15 mouse cellular contexts compared by ENCODE assay signal in genomic region chr11:79673717-79674116, GRCm38 (mm10).
DNase-seq lines count a peak whose midpoint lies in the region; ATAC-seq lines count a peak whose summit lies in the region.
"Had no signal": no experiment of that assay in that cellular context is flagged by ENCODE, and none has a peak within 500 bp of the region (broad histone marks: within the 10 kb centered on the region; RNA-seq: fewer than 3 reads in every experiment).

No protein-coding gene starts in this region.

- H3K27ac ChIP-seq in limb, embryonic 15.5 days, result peak overlapping the region; percentile 7; the same call in 1 of the 2 replicates
- no peak overlapping the region; the same call in 1 of the 2 replicates for H3K27ac ChIP-seq in limb, embryonic 10.5 days
- H3K27ac ChIP-seq: hindbrain, postnatal 0 days; lung, embryonic 15.5 days; neural tube, embryonic 15.5 days had no signal

- 73% methylated on average over 8 of the region's 8 CpGs for WGBS in limb, embryonic 15.5 days
- 73% methylated on average over 8 of the region's 8 CpGs for WGBS in limb, embryonic 10.5 days

- H3K4me1 ChIP-seq in limb, embryonic 15.5 days, result peaks cover 70% of the 10 kb centered on the region
- H3K4me1 ChIP-seq in limb, embryonic 10.5 days, result peaks cover 43% of the 10 kb centered on the region

- H3K36me3 ChIP-seq in limb, embryonic 15.5 days, result no peaks in the 10 kb centered on the region
- no peaks in the 10 kb centered on the region for H3K36me3 ChIP-seq in limb, embryonic 10.5 days
- H3K36me3 ChIP-seq: lung, embryonic 15.5 days; neural tube, embryonic 15.5 days had no signal

- no peaks in the 10 kb centered on the region for H3K9me3 ChIP-seq in limb, embryonic 15.5 days
- H3K9me3 ChIP-seq in limb, embryonic 10.5 days (replicated peaks), result no peaks in the 10 kb centered on the region
- H3K9me3 ChIP-seq: lung, embryonic 15.5 days; megakaryocyte, embryonic 14.5 days; neural tube, embryonic 15.5 days had no signal

- no peak overlapping the region for H3K4me2 ChIP-seq in limb, embryonic 15.5 days
- H3K4me2 ChIP-seq: lung, embryonic 15.5 days; neural tube, embryonic 15.5 days had no signal

- no peaks in the 10 kb centered on the region for H3K27me3 ChIP-seq in limb, embryonic 15.5 days
- no peaks in the 10 kb centered on the region for H3K27me3 ChIP-seq in limb, embryonic 10.5 days (ENCODE audit: low read depth, poor library complexity, severe bottlenecking)
- H3K27me3 ChIP-seq: lung, embryonic 15.5 days; neural tube, embryonic 15.5 days had no signal

- ATAC-seq in limb, embryonic 15.5 days (ENCODE audit: insufficient number of reproducible peaks, low FRiP score, low TSS enrichment, low read depth), result no peak
- ATAC-seq in granulocyte monocyte progenitor cell, adult 5-6 weeks (replicated peaks; ENCODE audit: poor library complexity, severe bottlenecking), result 0 out of 2 replicates have a peak, but pooled peaks have one; percentile 12
- ATAC-seq: forebrain, embryonic 14.5 days; hindbrain, postnatal 0 days had no signal

- H3K9ac ChIP-seq in limb, embryonic 15.5 days, result no peak overlapping the region
- H3K9ac ChIP-seq: lung, embryonic 15.5 days; neural tube, embryonic 15.5 days had no signal

- no peak for DNase-seq in limb, embryonic 10.5 days (ENCODE audit: low spot score)
- DNase-seq in R1 (ENCODE audit: low read depth, low spot score), result peak; percentile 41
- DNase-seq in naive thymus-derived CD4-positive, alpha-beta T cell, adult 2 months (ENCODE audit: low read depth), result peak; percentile 28
- DNase-seq in layer of hippocampus, adult 8-10 months (ENCODE audit: low spot score in 2 of 2), result no peak
- DNase-seq in cerebellum, adult 8-10 months, result no peak
- DNase-seq: embryo, embryonic 11 days; layer of hippocampus, postnatal 36 days; right cerebral cortex, adult 18-20 months had no signal

- no peak overlapping the region for H3K4me3 ChIP-seq in limb, embryonic 15.5 days
- no peak overlapping the region for H3K4me3 ChIP-seq in limb, embryonic 10.5 days
- H3K4me3 ChIP-seq: lung, embryonic 15.5 days; megakaryocyte, embryonic 14.5 days; neural tube, embryonic 15.5 days had no signal

Comparison
In these comparisons a context has a peak if more than half of its experiments do, and no peak if none do; other contexts are left out.
1. DNase-seq: peak in R1 (single experiment) and naive thymus-derived CD4-positive, alpha-beta T cell, adult 2 months (single experiment); none in limb, embryonic 10.5 days (single experiment), layer of hippocampus, adult 8-10 months (0 of 2) and cerebellum, adult 8-10 months (single experiment).